ENCODE assay signal across 33 mouse cellular contexts in the genomic region with DNA sequence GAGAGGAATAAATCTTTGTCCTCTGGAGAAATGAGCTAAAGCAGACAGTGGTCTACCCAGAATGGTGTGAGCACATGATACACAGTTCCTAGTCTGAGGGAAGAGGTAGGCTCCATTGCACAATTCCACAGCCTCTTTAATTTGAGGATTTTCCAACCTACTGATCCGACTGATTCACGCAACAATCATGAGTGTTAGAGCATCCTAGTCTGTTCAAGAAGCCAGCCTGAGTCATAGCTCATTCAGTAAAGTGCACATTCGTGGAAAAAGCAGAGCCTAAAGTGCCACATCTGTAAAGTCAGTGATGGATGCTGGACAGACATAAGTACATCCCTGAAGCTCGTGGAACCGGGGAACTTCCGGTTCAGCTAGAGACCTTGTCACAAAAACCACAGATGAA. TPM values are rescaled to one million over a fixed set of nuclear protein-coding genes. Genes with fewer than 3 reads are reported as not detected.
"Had no signal": no experiment of that assay in that cellular context is flagged by ENCODE, and none has a peak within 500 bp of the region (broad histone marks: within the 10 kb centered on the region; RNA-seq: fewer than 3 reads in every experiment).

No protein-coding gene starts in this region.

- DNase-seq: gastrocnemius, postnatal 14 days; gastrocnemius, postnatal 36 days; heart, adult 11 months; heart, adult 2 months; heart, postnatal 14 days; heart, postnatal 36 days; kidney, adult 11 months; kidney, adult 2 months; kidney, adult 9 months; kidney, postnatal 14 days; kidney, postnatal 36 days; liver; liver, embryonic 13.5 days; liver, postnatal 0 days had no signal

- H3K36me3 ChIP-seq: heart, embryonic 13.5 days; heart, embryonic 15.5 days; hindbrain, embryonic 13.5 days; hindbrain, embryonic 15.5 days; kidney, embryonic 15.5 days; limb, embryonic 10.5 days; limb, embryonic 12.5 days; liver, embryonic 13.5 days; liver, embryonic 15.5 days had no signal

- H3K4me3 ChIP-seq: heart, adult 2 months; heart, embryonic 13.5 days; heart, embryonic 15.5 days; hindbrain, embryonic 13.5 days; hindbrain, embryonic 15.5 days; kidney, embryonic 15.5 days; layer of hippocampus, adult 2 months; left cerebral cortex, adult 2 months; limb, embryonic 10.5 days; limb, embryonic 12.5 days; liver, embryonic 13.5 days; liver, embryonic 15.5 days had no signal

- ATAC-seq: hindbrain, postnatal 0 days; intestine, embryonic 16.5 days; liver, postnatal 0 days had no signal

RNA-seq across cellular contexts. Expression of a gene that starts 6.3 kb away (rescaled TPM):
- total RNA-seq: gastrocnemius, adult 8-10 months; gastrocnemius, postnatal 36 days had no signal
- polyA plus RNA-seq: liver, embryonic 11.5 days had no signal

RNA-seq across cellular contexts. Expression of a gene that starts 8.9 kb away (rescaled TPM):
- total RNA-seq: gastrocnemius, adult 8-10 months; gastrocnemius, postnatal 14 days; gastrocnemius, postnatal 36 days; heart, adult 2 months; heart, postnatal 14 days; heart, postnatal 36 days; hematopoietic stem cell, adult 5-6 weeks; hindbrain, postnatal 0 days; layer of hippocampus, adult 2 months; layer of hippocampus, postnatal 10 days; layer of hippocampus, postnatal 25 days; left cerebral cortex, adult 2 months; left cerebral cortex, postnatal 14 days; left cerebral cortex, postnatal 36 days had no signal
- polyA plus RNA-seq: heart, adult 2 months; hindbrain, embryonic 15.5 days; liver, embryonic 15.5 days had no signal
